Mouse (Mus musculus): ENCODE data around the gene Gadd45b. TPM values are rescaled to one million over a fixed set of nuclear protein-coding genes. Genes with fewer than 3 reads are reported as not detected.

The Gadd45b gene
- polyA plus RNA-seq, 1 experiment from 2014 or later, result 145 TPM

- H3K4me2 ChIP-seq (replicated peaks; ENCODE audit: low read depth, low read length), result no peak overlapping the region
- DNase-seq (ENCODE audit: low spot score), result no peak
- H3K27me3 ChIP-seq (replicated peaks; ENCODE audit: insufficient read depth, low read length), result no peaks in the 10 kb centered on the region
- peaks cover 6% of the 10 kb centered on the region for H3K4me1 ChIP-seq (ENCODE audit: insufficient read depth, low read depth, low read length)
- H3K4me3 ChIP-seq (ENCODE audit: low read depth, low read length), result no peak overlapping the region
- 86% methylated on average over 11 of the region's 11 CpGs for WGBS
- no peaks in the 10 kb centered on the region for H3K36me3 ChIP-seq (ENCODE audit: insufficient read depth, low read length)
- no peak overlapping the region for H3K27ac ChIP-seq (ENCODE audit: low read length)
- H3K9me3 ChIP-seq (ENCODE audit: low read length), result no peaks in the 10 kb centered on the region
- no peak for ATAC-seq
- TF ChIP-seq EP300 (IDR thresholded peaks at IDR 0.05) (no peak), CTCF (IDR thresholded peaks at IDR 0.05) (no peak)
- H3K9ac ChIP-seq (replicated peaks; ENCODE audit: low read depth), result no peak overlapping the region
Observed at GRCm38 (mm10) chr10:80904709-80905108, 25.2 kb upstream of the Gadd45b start.

GRCm38 (mm10) chr10:80909375-80910162 is 20.3 kb upstream of the Gadd45b start:
- ATAC-seq (no peak), DNase-seq (ENCODE audit: low spot score) (no peak)
- Histone ChIP-seq H3K4me3 (ENCODE audit: low read depth, low read length) (no peak overlapping the region), H3K9ac (replicated peaks; ENCODE audit: low read depth) (no peak overlapping the region), H3K36me3 (ENCODE audit: insufficient read depth, low read length) (no peaks in the 10 kb centered on the region), H3K27ac (ENCODE audit: low read length) (no peak overlapping the region), H3K27me3 (replicated peaks; ENCODE audit: insufficient read depth, low read length) (no peaks in the 10 kb centered on the region), H3K4me2 (replicated peaks; ENCODE audit: low read depth, low read length) (no peak overlapping the region), H3K9me3 (ENCODE audit: low read length) (no peaks in the 10 kb centered on the region), H3K4me1 (ENCODE audit: insufficient read depth, low read depth, low read length) (no peaks in the 10 kb centered on the region)
- TF ChIP-seq EP300 (IDR thresholded peaks at IDR 0.05), result no peak
- TF ChIP-seq CTCF (IDR thresholded peaks at IDR 0.05), result no peak
- 91% methylated on average over 22 of the region's 22 CpGs for WGBS

GRCm38 (mm10) chr10:80911354-80911753 is 18.5 kb upstream of the Gadd45b start:
- TF ChIP-seq EP300 (IDR thresholded peaks at IDR 0.05), result no peak
- no peak for TF ChIP-seq CTCF (IDR thresholded peaks at IDR 0.05)
- Histone ChIP-seq H3K27me3 (replicated peaks; ENCODE audit: insufficient read depth, low read length) (no peaks in the 10 kb centered on the region), H3K27ac (ENCODE audit: low read length) (no peak overlapping the region), H3K4me1 (ENCODE audit: insufficient read depth, low read depth, low read length) (no peaks in the 10 kb centered on the region), H3K4me3 (ENCODE audit: low read depth, low read length) (no peak overlapping the region), H3K36me3 (ENCODE audit: insufficient read depth, low read length) (no peaks in the 10 kb centered on the region), H3K9ac (replicated peaks; ENCODE audit: low read depth) (no peak overlapping the region), H3K4me2 (replicated peaks; ENCODE audit: low read depth, low read length) (no peak overlapping the region), H3K9me3 (ENCODE audit: low read length) (no peaks in the 10 kb centered on the region)
- WGBS, result 90% methylated on average over 4 of the region's 4 CpGs
- DNase-seq (ENCODE audit: low spot score) (no peak), ATAC-seq (no peak)

GRCm38 (mm10) chr10:80911891-80912290 is 18.0 kb upstream of the Gadd45b start:
- H3K9me3 ChIP-seq (ENCODE audit: low read length), result no peaks in the 10 kb centered on the region
- no peak for TF ChIP-seq CTCF (IDR thresholded peaks at IDR 0.05)
- no peak for TF ChIP-seq EP300 (IDR thresholded peaks at IDR 0.05)
- no peak for ATAC-seq
- DNase-seq (ENCODE audit: low spot score), result no peak
- no peak overlapping the region for H3K4me2 ChIP-seq (replicated peaks; ENCODE audit: low read depth, low read length)
- no peak overlapping the region for H3K4me3 ChIP-seq (ENCODE audit: low read depth, low read length)
- H3K4me1 ChIP-seq (ENCODE audit: insufficient read depth, low read depth, low read length), result no peaks in the 10 kb centered on the region
- H3K27me3 ChIP-seq (replicated peaks; ENCODE audit: insufficient read depth, low read length), result no peaks in the 10 kb centered on the region
- H3K9ac ChIP-seq (replicated peaks; ENCODE audit: low read depth), result no peak overlapping the region
- H3K27ac ChIP-seq (ENCODE audit: low read length), result no peak overlapping the region
- H3K36me3 ChIP-seq (ENCODE audit: insufficient read depth, low read length), result no peaks in the 10 kb centered on the region

GRCm38 (mm10) chr10:80913364-80914011 is 16.4 kb upstream of the Gadd45b start:
- TF ChIP-seq EP300 (IDR thresholded peaks at IDR 0.05) (no peak), CTCF (IDR thresholded peaks at IDR 0.05) (no peak)
- no peaks in the 10 kb centered on the region for H3K27me3 ChIP-seq (replicated peaks; ENCODE audit: insufficient read depth, low read length)
- no peak for ATAC-seq
- no peak overlapping the region for H3K9ac ChIP-seq (replicated peaks; ENCODE audit: low read depth)
- H3K36me3 ChIP-seq (ENCODE audit: insufficient read depth, low read length), result no peaks in the 10 kb centered on the region
- H3K4me1 ChIP-seq (ENCODE audit: insufficient read depth, low read depth, low read length), result peaks cover 4% of the 10 kb centered on the region; the same call in 1 of the 2 replicates
- no peak overlapping the region for H3K4me3 ChIP-seq (ENCODE audit: low read depth, low read length)
- no peaks in the 10 kb centered on the region for H3K9me3 ChIP-seq (ENCODE audit: low read length)
- WGBS, result 94% methylated on average over 7 of the region's 8 CpGs
- no peak overlapping the region for H3K4me2 ChIP-seq (replicated peaks; ENCODE audit: low read depth, low read length)
- no peak for DNase-seq (ENCODE audit: low spot score)
- H3K27ac ChIP-seq (ENCODE audit: low read length), result no peak overlapping the region

GRCm38 (mm10) chr10:80914253-80914656 is 15.6 kb upstream of the Gadd45b start:
- Histone ChIP-seq H3K36me3 (ENCODE audit: insufficient read depth, low read length) (no peaks in the 10 kb centered on the region), H3K27ac (ENCODE audit: low read length) (no peak overlapping the region), H3K27me3 (replicated peaks; ENCODE audit: insufficient read depth, low read length) (no peaks in the 10 kb centered on the region), H3K9ac (replicated peaks; ENCODE audit: low read depth) (no peak overlapping the region), H3K4me2 (replicated peaks; ENCODE audit: low read depth, low read length) (no peak overlapping the region), H3K9me3 (ENCODE audit: low read length) (no peaks in the 10 kb centered on the region), H3K4me3 (ENCODE audit: low read depth, low read length) (no peak overlapping the region), H3K4me1 (ENCODE audit: insufficient read depth, low read depth, low read length) (peaks cover 4% of the 10 kb centered on the region; the same call in 1 of the 2 replicates)
- ATAC-seq, result no peak
- TF ChIP-seq EP300 (IDR thresholded peaks at IDR 0.05), result no peak
- no peak for TF ChIP-seq CTCF (IDR thresholded peaks at IDR 0.05)
- WGBS, result 77% methylated on average over 5 of the region's 5 CpGs
- DNase-seq (ENCODE audit: low spot score), result no peak
